Mouse (Mus musculus): ENCODE results near the gene Magi3.

Magi3 gene

GRCm38 (mm10) chr3:104189823-104190222 is 30.4 kb downstream of the Magi3 start:
- DNase-seq (ENCODE audit: low read depth, low spot score) = no peak

GRCm38 (mm10) chr3:104189234-104189633 is 30.9 kb downstream of the Magi3 start:
- no peak for DNase-seq (ENCODE audit: low read depth, low spot score)

GRCm38 (mm10) chr3:104184270-104184669 is 35.9 kb downstream of the Magi3 start:
- no peak for DNase-seq (ENCODE audit: low read depth, low spot score)

- DNase-seq (ENCODE audit: low read depth, low spot score) = no peak
Measured at GRCm38 (mm10) chr3:104183656-104184055, 36.5 kb downstream of the Magi3 start.

- no peak for DNase-seq (ENCODE audit: low read depth, low spot score)
Measured at GRCm38 (mm10) chr3:104182711-104183110, 37.5 kb downstream of the Magi3 start.

GRCm38 (mm10) chr3:104161347-104161746 is 58.8 kb downstream of the Magi3 start:
- no peak for DNase-seq (ENCODE audit: low read depth, low spot score)

- DNase-seq (ENCODE audit: low read depth, low spot score) = no peak
Measured at GRCm38 (mm10) chr3:104160603-104161002, 59.6 kb downstream of the Magi3 start.

GRCm38 (mm10) chr3:104150146-104150545 is 70.0 kb downstream of the Magi3 start:
- no peak for DNase-seq (ENCODE audit: low read depth, low spot score)

- no peak for DNase-seq (ENCODE audit: low read depth, low spot score)
Measured at GRCm38 (mm10) chr3:104142376-104142775, 77.8 kb downstream of the Magi3 start.

- no peak for DNase-seq (ENCODE audit: low read depth, low spot score)
Measured at GRCm38 (mm10) chr3:104138953-104139450, 81.2 kb downstream of the Magi3 start.

GRCm38 (mm10) chr3:104125628-104126027 is 94.5 kb downstream of the Magi3 start:
- no peak for DNase-seq (ENCODE audit: low read depth, low spot score)

GRCm38 (mm10) chr3:104123846-104124245 is 96.3 kb downstream of the Magi3 start:
- no peak for DNase-seq (ENCODE audit: low read depth, low spot score)

- no peak for DNase-seq (ENCODE audit: low read depth, low spot score)
Measured at GRCm38 (mm10) chr3:104109478-104109877, 110.7 kb downstream of the Magi3 start.

GRCm38 (mm10) chr3:104104942-104105341 is 115.2 kb downstream of the Magi3 start:
- no peak for DNase-seq (ENCODE audit: low read depth, low spot score)

- DNase-seq (ENCODE audit: low read depth, low spot score) = no peak
Measured at GRCm38 (mm10) chr3:104101721-104102120, 118.5 kb downstream of the Magi3 start.

GRCm38 (mm10) chr3:104101249-104101648 is 118.9 kb downstream of the Magi3 start:
- DNase-seq (ENCODE audit: low read depth, low spot score) = no peak

- DNase-seq (ENCODE audit: low read depth, low spot score) = no peak
Measured at GRCm38 (mm10) chr3:104095936-104096335, 124.2 kb downstream of the Magi3 start.

- no peak for DNase-seq (ENCODE audit: low read depth, low spot score)
Measured at GRCm38 (mm10) chr3:104094646-104095045, 125.5 kb downstream of the Magi3 start.

GRCm38 (mm10) chr3:104092759-104093158 is 127.4 kb downstream of the Magi3 start:
- no peak for DNase-seq (ENCODE audit: low read depth, low spot score)

- DNase-seq (ENCODE audit: low read depth, low spot score) = no peak
Measured at GRCm38 (mm10) chr3:104082031-104082430, 138.1 kb downstream of the Magi3 start.

GRCm38 (mm10) chr3:104078725-104079124 is 141.4 kb downstream of the Magi3 start:
- DNase-seq (ENCODE audit: low read depth, low spot score) = no peak

GRCm38 (mm10) chr3:104069395-104069794 is 150.8 kb downstream of the Magi3 start:
- DNase-seq (ENCODE audit: low read depth, low spot score) = no peak

- DNase-seq (ENCODE audit: low read depth, low spot score) = no peak
Measured at GRCm38 (mm10) chr3:104059001-104059622, 161.1 kb downstream of the Magi3 start.

- no peak for DNase-seq (ENCODE audit: low read depth, low spot score)
Measured at GRCm38 (mm10) chr3:104032747-104033146, 187.4 kb downstream of the Magi3 start.
